Mouse (Mus musculus) brain, embryonic 18.5 days (tissue): ENCODE data around the gene Rpl41.
"Not testable (repeated sequence)": the region's sequence is repeated elsewhere in the genome, so short reads cannot be mapped to it uniquely, and the experiment has no call there.

Experiments
- DNase-seq: peaks from one replicate; pipeline ENCODE4 v3.0.0-alpha.2; 2012; ENCODE audit warnings: low read depth, low spot score

Rpl41 gene

GRCm38 (mm10) chr10:128556286-128556685, 7.2 kb upstream of the Rpl41 start:
- DNase-seq: no peak

DNA sequence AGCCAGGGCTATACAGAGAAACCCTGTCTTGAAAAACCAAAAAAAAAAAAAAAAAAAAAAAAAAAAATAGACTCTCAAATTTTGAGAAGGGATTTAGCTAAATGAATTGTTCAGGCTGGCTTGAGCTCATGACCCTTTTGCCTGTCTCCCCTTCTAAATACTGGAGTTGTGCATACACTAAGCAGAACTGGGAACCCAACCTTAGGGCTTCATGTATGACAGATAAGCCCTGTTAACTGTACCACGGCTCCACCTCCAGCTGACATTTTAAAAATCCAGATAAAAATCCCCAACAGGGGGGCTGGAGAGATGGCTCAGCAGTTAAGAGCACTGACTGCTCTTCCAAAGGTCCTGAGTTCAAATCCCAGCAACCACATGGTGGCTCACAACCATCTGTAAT, 6.5 kb upstream of the Rpl41 start:
- DNase-seq: not testable (repeated sequence)

- DNase-seq: not testable (repeated sequence)
Measured at GRCm38 (mm10) chr10:128550144-128550823, 1.2 kb upstream of the Rpl41 start.

- DNase-seq: not testable (repeated sequence)
Measured at GRCm38 (mm10) chr10:128549682-128550057, 565 bp upstream of the Rpl41 start.

- not testable (repeated sequence) for DNase-seq
Measured at GRCm38 (mm10) chr10:128548051-128548791, 884 bp downstream of the Rpl41 start.

- DNase-seq: peak; percentile 97
Measured at GRCm38 (mm10) chr10:128547361-128548032, 1.6 kb downstream of the Rpl41 start, which contains the start of gene Zc3h10. Zc3h10 (minus strand) TSS chr10:128547774.

GRCm38 (mm10) chr10:128546787-128547186, 2.3 kb downstream of the Rpl41 start:
- no peak for DNase-seq

- DNase-seq: no peak
Measured at GRCm38 (mm10) chr10:128546361-128546760, 2.7 kb downstream of the Rpl41 start.

GRCm38 (mm10) chr10:128545570-128545898, 3.6 kb downstream of the Rpl41 start:
- no peak for DNase-seq

DNA sequence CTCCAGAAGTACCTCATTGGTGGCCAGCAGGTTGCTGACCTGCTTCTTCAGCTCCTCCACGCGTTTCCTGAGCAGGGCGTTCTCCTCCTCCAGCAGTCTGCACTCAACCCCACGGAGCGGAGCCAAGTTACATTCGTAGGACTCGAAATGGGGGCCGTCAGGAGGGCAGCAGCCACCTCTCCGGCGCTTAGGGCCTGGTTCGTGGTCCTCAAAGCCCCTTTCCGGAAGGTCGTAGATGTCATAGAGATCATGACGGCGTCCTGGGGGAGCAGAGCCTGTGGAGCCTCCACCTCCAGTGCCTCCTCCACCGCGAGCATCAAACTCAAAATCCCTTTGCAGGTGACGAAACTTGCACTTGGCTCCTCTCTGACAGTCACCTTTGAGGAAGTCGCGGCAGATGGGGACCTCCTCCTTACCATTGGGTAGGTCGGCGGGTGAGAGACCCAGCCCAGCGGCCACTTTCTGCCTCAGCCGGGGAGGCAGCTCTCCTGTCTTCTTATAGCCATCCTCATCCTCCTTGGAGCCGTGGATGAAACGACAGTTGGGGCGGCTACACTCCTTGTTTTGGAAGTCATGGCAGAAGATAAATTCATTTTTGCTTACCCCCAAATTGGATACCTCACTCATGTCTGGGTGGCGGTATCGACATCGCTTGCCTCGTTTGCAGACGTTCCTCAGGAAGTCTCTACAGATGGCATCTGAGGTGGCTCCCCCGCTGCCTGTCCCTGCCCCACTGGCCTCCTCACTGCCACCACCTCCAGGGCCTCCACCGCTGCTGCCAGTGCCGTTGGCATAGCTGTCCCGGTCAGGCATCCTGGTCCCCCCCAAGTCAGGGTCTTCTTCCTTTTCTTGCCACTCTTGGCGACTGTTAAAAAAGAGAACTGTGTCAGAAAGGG, 4.2 kb downstream of the Rpl41 start:
- DNase-seq: no peak

- no peak for DNase-seq
Measured at GRCm38 (mm10) chr10:128544151-128544657, 4.9 kb downstream of the Rpl41 start.

DNA sequence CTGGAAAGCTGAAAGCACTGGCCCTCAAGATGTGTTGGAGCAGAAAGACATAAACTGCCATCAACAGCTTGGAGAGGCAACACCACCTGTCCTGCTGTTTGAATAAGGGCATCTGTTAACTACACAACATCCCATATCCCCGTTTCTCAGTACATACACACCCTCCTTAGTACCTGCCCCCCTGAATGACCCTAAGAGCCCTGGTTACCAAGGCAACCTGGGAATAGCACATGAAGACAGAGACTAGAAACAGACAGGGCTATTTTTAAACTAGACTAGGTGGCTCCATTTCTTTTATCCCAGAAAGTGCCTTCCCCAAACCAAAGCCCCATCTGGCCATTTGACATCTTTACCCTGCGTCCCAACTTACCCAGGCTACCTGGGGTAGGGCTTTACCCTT, 6.0 kb downstream of the Rpl41 start:
- DNase-seq: no peak

DNA sequence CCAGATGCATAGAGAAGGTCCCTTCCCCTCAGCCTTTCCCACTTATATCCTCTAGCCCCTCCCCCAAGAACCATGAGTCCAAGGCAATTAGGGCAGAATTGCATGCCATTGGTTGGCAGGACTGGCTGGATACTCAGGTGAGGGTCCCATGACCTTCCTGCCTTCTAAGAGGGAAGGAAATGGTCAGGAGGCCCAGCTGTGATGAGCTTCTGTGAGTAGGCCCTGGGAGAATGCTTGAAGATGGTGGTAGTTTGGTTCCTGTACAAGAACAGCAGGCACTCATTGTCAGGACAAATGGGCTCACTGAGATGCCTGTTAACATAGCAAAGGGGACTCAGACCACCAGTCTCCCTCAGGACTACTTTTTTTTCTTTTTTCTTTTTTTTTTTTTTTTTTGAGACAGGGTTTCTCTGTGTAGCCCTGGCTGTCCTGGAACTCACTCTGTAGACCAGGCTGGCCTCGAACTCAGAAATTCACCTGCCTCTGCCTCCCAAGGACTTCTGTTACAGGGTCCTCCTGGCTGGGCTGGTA, 10.7 kb downstream of the Rpl41 start:
- no peak for DNase-seq

DNA sequence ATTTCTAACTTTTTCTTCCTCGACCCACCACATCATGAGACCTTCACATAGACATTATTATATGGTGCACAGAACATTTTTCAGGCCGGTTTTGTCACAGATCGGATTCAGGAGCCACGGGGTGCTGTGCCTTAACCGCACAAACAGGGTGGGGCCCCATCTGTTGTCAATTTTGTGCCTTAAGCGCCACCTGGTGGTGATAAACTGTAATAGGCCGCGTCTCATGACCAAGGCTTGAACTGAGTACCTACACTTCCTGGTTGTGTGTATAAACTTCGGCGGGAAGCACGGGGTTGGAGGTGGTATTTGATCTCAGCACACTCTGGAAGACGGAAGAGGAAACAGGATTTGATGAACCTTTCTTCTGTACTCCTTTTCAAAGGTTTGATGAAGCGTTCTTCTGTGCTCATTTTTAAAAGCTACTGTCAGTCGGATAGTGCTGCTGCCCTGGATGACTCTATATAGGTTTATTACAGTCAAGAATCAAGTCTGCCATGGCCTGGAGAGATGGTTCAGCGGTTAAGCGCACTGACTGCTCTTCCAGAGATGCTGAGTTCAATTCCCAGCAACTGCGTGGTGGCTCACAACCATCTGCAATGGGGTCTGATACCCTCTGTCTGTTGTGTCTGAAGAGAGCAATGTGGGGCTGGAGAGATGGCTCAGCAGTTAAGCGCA, 12.7 kb downstream of the Rpl41 start:
- DNase-seq: no peak

DNA sequence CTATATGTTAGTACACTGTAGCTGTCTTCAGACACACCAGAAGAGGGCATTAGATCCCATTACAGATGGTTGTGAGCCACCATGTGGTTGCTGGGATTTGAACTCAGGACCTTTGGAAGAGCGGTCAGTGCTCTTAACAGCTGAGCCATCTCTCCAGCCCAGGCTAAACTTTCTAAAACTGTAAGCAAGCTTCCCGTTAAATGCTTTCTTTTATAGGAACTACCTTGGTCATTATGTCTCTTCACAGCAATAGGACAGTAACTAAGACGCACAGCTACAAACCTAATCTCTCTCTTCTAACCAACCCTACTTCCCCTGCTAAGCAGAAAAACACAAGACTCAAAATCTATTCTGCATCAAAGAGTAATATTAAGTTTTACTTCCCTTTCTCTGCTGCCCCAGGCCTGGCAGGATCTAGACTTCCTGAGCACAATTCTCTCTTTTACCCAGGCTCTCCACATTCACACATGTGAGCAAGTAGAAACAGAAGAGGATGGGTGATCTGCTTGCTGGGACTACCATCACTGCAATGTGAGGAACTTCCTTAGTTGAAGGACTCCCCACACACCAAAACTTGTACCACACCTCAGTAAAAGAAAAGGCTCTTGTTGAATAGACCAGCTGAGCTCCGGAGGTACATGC, 13.4 kb downstream of the Rpl41 start:
- no peak for DNase-seq

- no peak for DNase-seq
Measured at GRCm38 (mm10) chr10:128535206-128535605, 13.9 kb downstream of the Rpl41 start.

- DNase-seq: no peak
Measured at GRCm38 (mm10) chr10:128526366-128527356, 22.4 kb downstream of the Rpl41 start.

- peak; percentile 90 for DNase-seq
Measured at GRCm38 (mm10) chr10:128525671-128526308, 23.3 kb downstream of the Rpl41 start, which contains the start of gene Esyt1. Esyt1 (minus strand) TSS chr10:128525871.
